Mouse (Mus musculus) hindbrain, embryonic 11.5 days (tissue): ENCODE results near the gene Gm20388. TPM values are rescaled to one million over a fixed set of nuclear protein-coding genes. Genes with fewer than 3 reads are reported as not detected.

Source experiments
- ATAC-seq: fragments of 200-750 bp; cut with Nextera tagmentation; 2 replicates; pipeline ENCODE4 v1.8.0; 2017; ENCODE audit warnings: mild to moderate bottlenecking, moderate TSS enrichment, moderate library complexity; ENCODE audit not compliant: low FRiP score
- DNase-seq: peaks from one replicate; pipeline ENCODE4 v3.0.0-alpha.2; 2015; ENCODE audit warnings: low spot score
- H3K27ac ChIP-seq: fragments of 300-500 bp; sonication (generic); 2 replicates; pipeline ENCODE4 v1.5.1; 2014; ENCODE audit warnings: mild to moderate bottlenecking, low read depth, low read length
- H3K27me3 ChIP-seq: fragments of 300-500 bp; sonication (generic); 2 replicates; pipeline ENCODE4 v1.6.1; 2014; ENCODE audit warnings: mild to moderate bottlenecking, low read length, moderate library complexity, mixed read lengths; ENCODE audit not compliant: control insufficient read depth, insufficient read depth
- H3K36me3 ChIP-seq: fragments of 300-500 bp; sonication (generic); 2 replicates; pipeline ENCODE4 v1.6.1; 2014; ENCODE audit warnings: mild to moderate bottlenecking, low read length, moderate library complexity, mixed read lengths; ENCODE audit not compliant: control insufficient read depth, insufficient read depth
- H3K4me1 ChIP-seq: fragments of 300-500 bp; sonication (generic); replicated peaks from 2 replicates; pipeline ENCODE4 v1.6.1; 2014; ENCODE audit warnings: low read length, mixed read lengths; ENCODE audit not compliant: control insufficient read depth, insufficient read depth
- H3K4me2 ChIP-seq: fragments of 300-500 bp; sonication (generic); replicated peaks from 2 replicates; pipeline ENCODE4 v1.6.1; 2014; ENCODE audit warnings: mild to moderate bottlenecking, low read depth, low read length
- H3K4me3 ChIP-seq: fragments of 300-500 bp; sonication (generic); 2 replicates; pipeline ENCODE4 v1.5.1; 2014; ENCODE audit warnings: low read depth, low read length
- H3K9ac ChIP-seq: fragments of 300-500 bp; sonication (generic); 2 replicates; pipeline ENCODE4 v1.6.1; 2014; ENCODE audit warnings: low read depth, low read length
- H3K9me3 ChIP-seq: fragments of 300-500 bp; sonication (generic); 2 replicates; pipeline ENCODE4 v1.6.1; 2016; ENCODE audit warnings: low read length; ENCODE audit not compliant: control insufficient read depth
- WGBS: fragments of 180-500 bp; shearing (Covaris S2); extraction: QIAGEN DNeasy Blood & Tissue Kit; methylation state at CpG from one replicate; pipeline ENCODE4 v1.1.7; 2014; 5-methylcytosine and 5-hydroxymethylcytosine counted together
- polyA plus RNA-seq: library from polyadenylated mRNA; unstranded; fragments of >200 nt; fragmentation: Nextera tagmentation; extraction: Ambion mirVana; gene quantifications from 2 replicates; pipeline ENCODE4 v1.2.1, GENCODE M21; 2014

Gene Gm20388
- polyA plus RNA-seq, 1 experiment from 2014 or later: 11.8 TPM

GRCm38 (mm10) chr8:120533380-120533779 is 622.7 kb downstream of the Gm20388 start:
- 14% methylated on average over 3 of the region's 3 CpGs for WGBS
- Histone ChIP-seq H3K4me1 (peaks cover 66% of the 10 kb centered on the region), H3K4me3 (no peak overlapping the region), H3K4me2 (peak overlapping the region; percentile 44), H3K36me3 (no peaks in the 10 kb centered on the region), H3K27me3 (peaks cover 7% of the 10 kb centered on the region), H3K9ac (peak overlapping the region; percentile 54), H3K9me3 (no peaks in the 10 kb centered on the region), H3K27ac (peak overlapping the region; percentile 99)
- ATAC-seq: no peak
- no peak for DNase-seq

GRCm38 (mm10) chr8:120534080-120534479 is 623.4 kb downstream of the Gm20388 start:
- peak overlapping the region; percentile 99 for H3K27ac ChIP-seq
- ATAC-seq (no peak), DNase-seq (no peak)
- WGBS: 24% methylated on average over 8 of the region's 8 CpGs
- H3K9ac ChIP-seq: peak overlapping the region; percentile 48
- H3K9me3 ChIP-seq: no peaks in the 10 kb centered on the region
- no peak overlapping the region for H3K4me2 ChIP-seq
- no peaks in the 10 kb centered on the region for H3K36me3 ChIP-seq
- peaks cover 65% of the 10 kb centered on the region for H3K4me1 ChIP-seq
- H3K27me3 ChIP-seq: peaks cover 7% of the 10 kb centered on the region
- H3K4me3 ChIP-seq: no peak overlapping the region

- DNase-seq: peak; percentile 91
- WGBS: 7% methylated on average over 14 of the region's 14 CpGs
- peaks cover 69% of the 10 kb centered on the region for H3K4me1 ChIP-seq
- peak overlapping the region; percentile 99 for H3K27ac ChIP-seq
- H3K36me3 ChIP-seq: no peaks in the 10 kb centered on the region
- peak; percentile 68 for ATAC-seq
- H3K4me2 ChIP-seq: peak overlapping the region; percentile 97
- no peaks in the 10 kb centered on the region for H3K9me3 ChIP-seq
- no peak overlapping the region for H3K4me3 ChIP-seq
- H3K27me3 ChIP-seq: peaks cover 7% of the 10 kb centered on the region
- H3K9ac ChIP-seq: peak overlapping the region; percentile 48
These were observed 624.1 kb downstream of the Gm20388 start for GRCm38 (mm10) chr8:120534504-120535368.

- peaks cover 7% of the 10 kb centered on the region for H3K27me3 ChIP-seq
- under 1% methylated on average over 73 of the region's 79 CpGs for WGBS
These were observed 625.0 kb downstream of the Gm20388 start for GRCm38 (mm10) chr8:120535452-120536305.

GRCm38 (mm10) chr8:120536306-120537206 is 625.9 kb downstream of the Gm20388 start:
- H3K4me3 ChIP-seq: peak overlapping the region; percentile 65
- H3K36me3 ChIP-seq: no peaks in the 10 kb centered on the region
- peak; percentile 4; the same call in 1 of the 2 replicates for ATAC-seq
- peaks cover 7% of the 10 kb centered on the region for H3K27me3 ChIP-seq
- peak overlapping the region; percentile 99 for H3K27ac ChIP-seq
- H3K4me1 ChIP-seq: peaks cover 72% of the 10 kb centered on the region
- peak overlapping the region; percentile 97 for H3K4me2 ChIP-seq
- H3K9ac ChIP-seq: peak overlapping the region; percentile 89
- peak; percentile 61 for DNase-seq
- no peaks in the 10 kb centered on the region for H3K9me3 ChIP-seq
- WGBS: under 1% methylated on average over 52 of the region's 61 CpGs

More at GRCm38 (mm10) chr8:120535452-120536305, 625.0 kb downstream of the Gm20388 start:
- H3K4me2 ChIP-seq: peak overlapping the region; percentile 97
- DNase-seq (peak; percentile 75), ATAC-seq (no peak)
- H3K4me3 ChIP-seq: peak overlapping the region; percentile 65
- H3K27ac ChIP-seq: peak overlapping the region; percentile 99
- peak overlapping the region; percentile 89 for H3K9ac ChIP-seq
- H3K4me1 ChIP-seq: peaks cover 76% of the 10 kb centered on the region
- no peaks in the 10 kb centered on the region for H3K36me3 ChIP-seq
- H3K9me3 ChIP-seq: no peaks in the 10 kb centered on the region

GRCm38 (mm10) chr8:120537207-120537817 is 626.7 kb downstream of the Gm20388 start:
- ATAC-seq (peak; percentile 22; the same call in 1 of the 2 replicates), DNase-seq (peak; percentile 83)
- H3K27ac ChIP-seq: peak overlapping the region; percentile 99
- H3K4me1 ChIP-seq: peaks cover 64% of the 10 kb centered on the region
- H3K27me3 ChIP-seq: peaks cover 7% of the 10 kb centered on the region
- no peaks in the 10 kb centered on the region for H3K9me3 ChIP-seq
- peak overlapping the region; percentile 89 for H3K9ac ChIP-seq
- H3K36me3 ChIP-seq: no peaks in the 10 kb centered on the region
- peak overlapping the region; percentile 97 for H3K4me2 ChIP-seq
- H3K4me3 ChIP-seq: peak overlapping the region; percentile 65
- WGBS: under 1% methylated on average over 65 of the region's 79 CpGs

GRCm38 (mm10) chr8:120537818-120538396 is 627.3 kb downstream of the Gm20388 start:
- WGBS: under 1% methylated on average over 32 of the region's 46 CpGs
- H3K4me3 ChIP-seq: peak overlapping the region; percentile 65
- peak; percentile 25; the same call in 1 of the 2 replicates for ATAC-seq
- H3K4me2 ChIP-seq: peak overlapping the region; percentile 97
- peaks cover 62% of the 10 kb centered on the region for H3K4me1 ChIP-seq
- H3K9ac ChIP-seq: peak overlapping the region; percentile 89
- H3K9me3 ChIP-seq: no peaks in the 10 kb centered on the region
- peak; percentile 80 for DNase-seq
- no peaks in the 10 kb centered on the region for H3K36me3 ChIP-seq
- H3K27ac ChIP-seq: peak overlapping the region; percentile 99
- H3K27me3 ChIP-seq: peaks cover 7% of the 10 kb centered on the region
